Mouse (Mus musculus) thymus, postnatal 25 days (tissue): ENCODE measurements around the gene Vmn2r108.
"Not testable (repeated sequence)": the region's sequence is repeated elsewhere in the genome, so short reads cannot be mapped to it uniquely, and the experiment has no call there.

Experiments used
- DNase-seq: peaks from one replicate; pipeline ENCODE4 v3.0.0; 2022

Gene Vmn2r108

DNA sequence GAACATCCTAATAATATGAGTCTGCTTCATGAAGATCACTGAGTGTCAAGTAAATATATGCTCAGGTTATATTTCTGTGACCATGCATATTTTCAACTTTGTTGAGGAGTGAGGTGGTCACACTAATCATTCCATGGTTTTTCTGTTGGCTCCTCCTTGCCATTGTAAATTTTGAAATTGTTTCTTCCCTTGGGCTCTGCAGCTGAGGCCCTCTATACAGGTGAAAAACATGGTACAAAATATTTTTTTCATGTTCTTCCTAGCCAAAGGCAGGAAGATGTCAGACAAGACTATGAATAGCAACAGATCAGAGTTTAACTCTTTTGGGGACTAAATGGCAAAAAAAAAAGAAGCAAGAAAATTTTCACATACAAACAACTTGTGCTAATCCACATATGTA is at the start of gene Vmn2r108:
Gene Vmn2r108, minus strand, starts transcription at position 101 of the 400 bp plus-strand sequence.
- DNase-seq, result no peak

DNA sequence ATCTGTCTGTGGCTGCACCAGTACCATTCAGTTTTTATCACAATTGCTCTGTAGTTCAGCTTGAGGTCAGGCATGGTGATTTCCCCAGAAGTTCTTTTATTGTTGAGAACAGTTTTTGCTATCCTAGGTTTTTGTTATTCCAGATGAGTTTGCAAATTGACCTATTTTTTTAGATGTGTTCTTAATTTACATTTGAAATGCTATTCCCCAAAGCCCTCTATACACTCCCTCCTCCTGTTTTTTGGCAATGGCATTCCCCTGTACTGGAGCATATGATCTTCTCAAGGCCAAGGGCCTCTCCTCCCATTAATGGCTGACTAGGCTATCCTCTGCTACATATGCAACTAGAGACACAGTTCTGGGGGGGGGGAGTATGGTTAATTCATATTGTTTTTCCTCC is 27.1 kb upstream of the Vmn2r108 start:
- DNase-seq, result not testable (repeated sequence)

DNA sequence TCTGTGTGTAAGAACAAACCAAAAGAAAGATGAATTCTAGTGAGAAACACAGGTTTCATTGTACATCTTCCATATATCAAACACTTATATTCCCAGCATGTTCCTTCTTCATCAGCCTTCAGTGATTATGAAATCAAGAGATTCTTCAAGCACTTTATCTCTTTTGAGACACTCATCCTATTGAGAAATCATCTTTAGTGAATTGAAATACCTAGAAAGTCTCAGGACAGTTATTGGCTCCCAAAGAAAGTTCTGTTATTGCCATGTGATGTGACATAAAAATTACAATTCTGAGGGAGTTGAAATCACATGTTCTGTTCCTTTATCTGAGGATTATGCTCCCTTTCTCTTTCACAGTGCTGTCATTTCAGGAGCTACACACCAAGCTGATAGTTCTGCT is 16.7 kb upstream of the Vmn2r108 start, which contains the start of gene Vmn1r225:
Gene Vmn1r225, plus strand, starts transcription at position 301 of the 400 bp plus-strand sequence.
- DNase-seq, result no peak

DNA sequence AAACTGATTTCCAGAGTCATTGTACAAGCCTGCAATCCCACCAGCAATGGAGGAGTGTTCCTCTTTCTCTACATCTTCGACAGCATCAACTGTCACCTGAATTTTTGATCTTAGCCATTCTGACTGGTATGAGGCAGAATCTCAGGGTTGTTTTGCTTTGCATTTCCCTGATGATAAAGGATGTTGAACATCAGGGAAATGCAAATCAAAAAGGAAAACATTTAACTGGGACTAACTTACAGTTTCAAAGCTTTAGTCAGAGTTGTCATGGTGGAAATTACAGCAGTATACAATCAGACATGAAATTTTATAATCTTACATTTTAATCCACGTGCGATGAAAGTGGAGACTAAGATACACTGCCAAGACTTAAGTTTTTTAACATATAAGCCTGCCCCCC is 7.8 kb downstream of the Vmn2r108 start:
- no peak for DNase-seq

DNA sequence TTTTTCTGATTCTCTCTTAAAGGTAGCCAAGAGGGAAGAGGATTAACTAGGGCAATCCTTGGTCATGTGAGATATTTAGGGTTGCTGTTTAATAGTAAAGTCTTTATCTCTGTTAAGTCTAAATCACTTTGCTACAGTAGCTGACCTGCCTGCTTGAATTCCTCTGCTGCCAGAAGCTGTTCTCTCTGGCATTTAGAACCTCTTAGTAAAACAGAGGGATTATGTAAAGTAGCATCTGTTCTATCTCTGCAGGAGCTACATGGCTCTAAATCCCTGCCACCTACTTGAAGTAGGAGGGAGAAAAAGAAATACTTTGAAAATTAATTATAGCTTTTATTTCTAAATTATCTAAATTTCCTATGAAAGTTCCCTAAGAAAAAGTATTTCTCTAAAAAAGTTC is 41.9 kb downstream of the Vmn2r108 start:
- DNase-seq, result no peak

DNA sequence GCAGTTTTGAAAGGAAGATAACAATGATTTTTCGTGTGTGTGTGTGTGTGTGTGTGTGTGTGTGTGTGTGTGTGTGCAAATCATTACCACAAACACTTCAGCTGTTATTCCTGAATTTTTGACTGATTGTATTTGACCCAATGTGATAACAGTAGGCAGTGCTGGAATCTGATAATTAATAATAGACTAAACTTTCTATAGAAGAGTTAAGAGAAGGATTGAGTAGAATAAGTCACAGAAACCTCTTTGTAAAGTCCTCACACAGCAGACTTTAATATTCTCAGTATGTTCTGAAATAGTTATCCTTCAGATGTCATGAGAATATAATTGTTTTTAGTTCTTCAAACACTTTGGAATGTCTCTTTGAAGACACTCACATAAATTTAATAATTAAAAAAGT is 67.3 kb downstream of the Vmn2r108 start, which contains the start of gene Vmn1r224:
Gene Vmn1r224, plus strand, starts transcription at position 301 of the 400 bp plus-strand sequence.
- no peak for DNase-seq
